Mouse (Mus musculus) forebrain, postnatal 0 days (tissue): ENCODE measurements around the gene Tmco1. TPM values are rescaled to one million over a fixed set of nuclear protein-coding genes. Genes with fewer than 3 reads are reported as not detected.

Experiments
- ATAC-seq: fragments of 200-750 bp; cut with Nextera tagmentation; 2 replicates; pipeline ENCODE4 v1.8.0; 2017; ENCODE audit warnings: mild to moderate bottlenecking, moderate library complexity
- DNase-seq: peaks from one replicate; pipeline ENCODE4 v3.0.0-alpha.2; 2015
- H3K27ac ChIP-seq: fragments of 300-500 bp; sonication (generic); 2 replicates; pipeline ENCODE4 v1.5.1; 2014; ENCODE audit warnings: low read depth, mild to moderate bottlenecking, antibody characterized with exemption, low read length, moderate library complexity, mixed read lengths
- H3K27me3 ChIP-seq: fragments of 300-500 bp; sonication (generic); 2 replicates; pipeline ENCODE4 v1.6.1; 2014; ENCODE audit warnings: mild to moderate bottlenecking, low read length, mixed read lengths; ENCODE audit not compliant: insufficient read depth
- H3K36me3 ChIP-seq: fragments of 300-500 bp; sonication (generic); 2 replicates; pipeline ENCODE4 v1.6.1; 2014; ENCODE audit warnings: mild to moderate bottlenecking, moderate library complexity; ENCODE audit not compliant: insufficient read depth
- H3K4me1 ChIP-seq: fragments of 300-500 bp; sonication (generic); 2 replicates; pipeline ENCODE4 v1.6.1; 2014; ENCODE audit warnings: antibody characterized with exemption; ENCODE audit not compliant: insufficient read depth
- H3K4me2 ChIP-seq: fragments of 300-500 bp; sonication (generic); 2 replicates; pipeline ENCODE4 v1.6.1; 2014; ENCODE audit warnings: low read depth, mild to moderate bottlenecking, moderate library complexity
- H3K4me3 ChIP-seq: fragments of 300-500 bp; sonication (generic); 2 replicates; pipeline ENCODE4 v1.5.1; 2014; ENCODE audit warnings: low read depth, low read length, mixed read lengths
- H3K9ac ChIP-seq: fragments of 300-500 bp; sonication (generic); 2 replicates; pipeline ENCODE4 v1.6.1; 2014; ENCODE audit warnings: mild to moderate bottlenecking
- H3K9me3 ChIP-seq: fragments of 300-500 bp; sonication (generic); 2 replicates; pipeline ENCODE4 v1.6.1; 2016; ENCODE audit warnings: low read length
- CTCF ChIP-seq: sonication (generic); IDR thresholded peaks from 2 replicates; pipeline ENCODE4 v1.5.1; 2016; ENCODE audit warnings: antibody characterized with exemption, control low read depth, low read depth
- WGBS: fragments of 180-500 bp; shearing (Covaris S2); extraction: QIAGEN DNeasy Blood & Tissue Kit; methylation state at CpG from one replicate; pipeline ENCODE4 v1.1.7; 2014; 5-methylcytosine and 5-hydroxymethylcytosine counted together
- polyA plus RNA-seq: library from polyadenylated mRNA; unstranded; fragments of >200 nt; fragmentation: Nextera tagmentation; extraction: Ambion mirVana; gene quantifications from 2 replicates; pipeline ENCODE4 v1.2.1, GENCODE M21; 2015
- total RNA-seq: library from RNA; depleted of rRNA; stranded (reverse); fragments of >200 nt; gene quantifications from 2 replicates; pipeline ENCODE4 v1.2.3, GENCODE M21; 2014

Tmco1 gene
- total and polyA plus RNA-seq, 2 experiments from 2014 or later, result 55.2 to 70.0 TPM

GRCm38 (mm10) chr1:167369905-167370304 lies 61.7 kb downstream of the Tmco1 start:
- WGBS, result 12% methylated on average over 7 of the region's 7 CpGs
- no peak overlapping the region for H3K27ac ChIP-seq
- no peak overlapping the region for H3K4me2 ChIP-seq
- peak; percentile 94 for TF ChIP-seq CTCF
- no peak overlapping the region for H3K9ac ChIP-seq
- ATAC-seq, result peak; percentile 71; the same call in 1 of the 2 replicates
- no peak overlapping the region for H3K4me3 ChIP-seq
- peak; percentile 83 for DNase-seq
- no peaks in the 10 kb centered on the region for H3K27me3 ChIP-seq
- H3K4me1 ChIP-seq, result no peaks in the 10 kb centered on the region
- H3K9me3 ChIP-seq, result no peaks in the 10 kb centered on the region
- peaks cover 25% of the 10 kb centered on the region for H3K36me3 ChIP-seq

GRCm38 (mm10) chr1:167372739-167373138 lies 64.6 kb downstream of the Tmco1 start:
- no peak for ATAC-seq
- no peak for TF ChIP-seq CTCF
- peaks cover 23% of the 10 kb centered on the region for H3K36me3 ChIP-seq
- H3K9ac ChIP-seq, result no peak overlapping the region
- no peaks in the 10 kb centered on the region for H3K4me1 ChIP-seq
- H3K27me3 ChIP-seq, result no peaks in the 10 kb centered on the region
- no peaks in the 10 kb centered on the region for H3K9me3 ChIP-seq
- H3K4me2 ChIP-seq, result no peak overlapping the region
- no peak overlapping the region for H3K4me3 ChIP-seq
- 94% methylated on average over 7 of the region's 7 CpGs for WGBS
- no peak overlapping the region for H3K27ac ChIP-seq
- DNase-seq, result no peak

GRCm38 (mm10) chr1:167374003-167374784 lies 66.0 kb downstream of the Tmco1 start:
- Histone ChIP-seq H3K9me3 (no peaks in the 10 kb centered on the region), H3K27ac (no peak overlapping the region), H3K4me3 (no peak overlapping the region), H3K4me1 (no peaks in the 10 kb centered on the region), H3K4me2 (no peak overlapping the region), H3K9ac (no peak overlapping the region), H3K27me3 (no peaks in the 10 kb centered on the region), H3K36me3 (peaks cover 23% of the 10 kb centered on the region)
- 24% methylated on average over 15 of the region's 15 CpGs for WGBS
- no peak for TF ChIP-seq CTCF
- DNase-seq (peak; percentile 26), ATAC-seq (peak; percentile 53; the same call in 1 of the 2 replicates)

- 62% methylated on average over 2 of the region's 2 CpGs for WGBS
- H3K36me3 ChIP-seq, result peaks cover 23% of the 10 kb centered on the region
- DNase-seq, result no peak
- no peaks in the 10 kb centered on the region for H3K9me3 ChIP-seq
- no peak overlapping the region for H3K9ac ChIP-seq
- no peak overlapping the region for H3K27ac ChIP-seq
- H3K4me3 ChIP-seq, result no peak overlapping the region
- H3K4me1 ChIP-seq, result no peaks in the 10 kb centered on the region
- ATAC-seq, result no peak
- no peaks in the 10 kb centered on the region for H3K27me3 ChIP-seq
- no peak overlapping the region for H3K4me2 ChIP-seq
- TF ChIP-seq CTCF, result no peak
Measured at GRCm38 (mm10) chr1:167374942-167375341, 66.8 kb downstream of the Tmco1 start.

GRCm38 (mm10) chr1:167378019-167378418 lies 69.8 kb downstream of the Tmco1 start:
- Histone ChIP-seq H3K36me3 (peaks cover 10% of the 10 kb centered on the region; the same call in 1 of the 2 replicates), H3K4me3 (no peak overlapping the region), H3K9ac (no peak overlapping the region), H3K27ac (no peak overlapping the region), H3K4me2 (no peak overlapping the region), H3K27me3 (no peaks in the 10 kb centered on the region), H3K9me3 (no peaks in the 10 kb centered on the region), H3K4me1 (no peaks in the 10 kb centered on the region)
- DNase-seq, result no peak
- WGBS, result 55% methylated on average over 6 of the region's 6 CpGs
- no peak for ATAC-seq
- TF ChIP-seq CTCF, result no peak

GRCm38 (mm10) chr1:167379751-167380150 lies 71.6 kb downstream of the Tmco1 start:
- Histone ChIP-seq H3K4me3 (no peak overlapping the region), H3K9me3 (no peaks in the 10 kb centered on the region), H3K27ac (no peak overlapping the region), H3K9ac (no peak overlapping the region), H3K36me3 (peaks cover 10% of the 10 kb centered on the region; the same call in 1 of the 2 replicates), H3K27me3 (no peaks in the 10 kb centered on the region), H3K4me1 (no peaks in the 10 kb centered on the region), H3K4me2 (no peak overlapping the region)
- ATAC-seq, result no peak
- DNase-seq, result no peak
- TF ChIP-seq CTCF, result no peak
- 75% methylated on average over 5 of the region's 5 CpGs for WGBS

- Histone ChIP-seq H3K27ac (no peak overlapping the region), H3K4me2 (no peak overlapping the region), H3K9ac (no peak overlapping the region), H3K36me3 (peaks cover 10% of the 10 kb centered on the region; the same call in 1 of the 2 replicates), H3K4me1 (no peaks in the 10 kb centered on the region), H3K27me3 (no peaks in the 10 kb centered on the region), H3K4me3 (no peak overlapping the region), H3K9me3 (no peaks in the 10 kb centered on the region)
- 81% methylated on average over 2 of the region's 2 CpGs for WGBS
- ATAC-seq, result no peak
- DNase-seq, result no peak
- TF ChIP-seq CTCF, result no peak
Measured at GRCm38 (mm10) chr1:167380223-167380622, 72.0 kb downstream of the Tmco1 start.
